Mouse (Mus musculus): ENCODE results near the gene Zfp687. TPM values are rescaled to one million over a fixed set of nuclear protein-coding genes. Genes with fewer than 3 reads are reported as not detected.

The Zfp687 gene
- total RNA-seq (2021) = 10 to 100 TPM; 10.9 to 11.5 TPM
- long read RNA-seq, experiment 1, partial matches to known transcripts = 2 of 3 reads
- long read RNA-seq, experiment 1, other reads (novel, unspliced or antisense) = 1 of 3 reads
- long read RNA-seq, experiment 2, partial matches to known transcripts = 3 of 6 reads
- long read RNA-seq, experiment 2, other reads (novel, unspliced or antisense) = 3 of 6 reads

DNA sequence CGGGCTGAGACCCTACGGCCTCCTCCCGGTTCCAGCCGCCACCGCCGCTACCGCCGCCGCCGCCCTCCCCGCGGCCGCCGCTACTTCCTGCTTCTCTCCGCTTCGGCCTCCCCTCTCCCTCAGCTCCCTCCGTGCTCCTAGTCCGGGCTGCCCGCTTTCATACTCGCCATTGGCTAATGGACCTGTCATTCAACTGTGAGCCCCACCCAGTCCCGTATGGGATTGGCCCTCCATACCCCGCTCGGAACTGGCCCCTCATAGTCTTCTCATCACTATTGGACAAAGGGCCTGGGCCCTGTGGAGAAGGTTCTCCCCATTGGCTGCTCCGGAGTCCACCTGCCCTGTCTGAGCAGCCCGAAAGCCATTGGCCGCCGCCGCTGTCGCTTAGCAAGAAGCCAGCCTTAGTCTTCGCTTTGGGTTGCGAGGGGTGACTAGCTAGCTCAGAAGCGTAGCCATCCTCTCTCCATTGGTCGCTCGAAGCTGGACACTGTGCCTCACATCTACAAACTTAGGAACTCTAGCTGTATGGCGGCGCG is at the start of gene Zfp687:
TSS of gene Zfp687 (minus strand) at position 112 of the 536 bp plus-strand sequence.
- no peak for TF ChIP-seq CTCF (IDR thresholded peaks at IDR 0.05)
- intact Hi-C loops (cut with DNase I) = no loop called here
- peak within 1 kb of the TSS; percentile 95 for H3K27ac ChIP-seq
- H3K4me3 ChIP-seq = peak within 1 kb of the TSS; percentile 74
- peak; percentile 99 for DNase-seq

DNA sequence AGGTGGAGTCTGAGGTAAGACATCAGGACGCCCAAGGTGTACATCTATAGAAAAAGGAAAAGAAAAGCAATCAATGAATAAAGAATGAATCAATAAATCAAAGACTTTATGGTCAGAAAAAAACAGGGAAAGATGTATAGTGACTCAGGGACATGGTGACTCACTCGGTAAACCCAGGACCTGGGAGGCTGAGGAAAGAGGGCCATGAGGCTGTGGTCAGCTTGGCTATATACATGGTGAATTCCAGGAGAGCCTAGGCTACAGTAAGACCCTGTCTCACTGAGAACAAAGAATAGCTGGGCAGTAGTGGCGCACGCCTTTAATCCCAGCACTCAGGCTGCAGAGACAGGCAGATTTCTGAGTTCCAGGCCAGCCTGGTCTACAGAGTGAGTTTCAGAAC is 48.5 kb upstream of the Zfp687 start:
- no peak for DNase-seq
- no peak overlapping the region for H3K27ac ChIP-seq
- H3K4me3 ChIP-seq = no peak overlapping the region
- no peak for TF ChIP-seq CTCF (IDR thresholded peaks at IDR 0.05)
- intact Hi-C loops (cut with DNase I) = no loop called here

DNA sequence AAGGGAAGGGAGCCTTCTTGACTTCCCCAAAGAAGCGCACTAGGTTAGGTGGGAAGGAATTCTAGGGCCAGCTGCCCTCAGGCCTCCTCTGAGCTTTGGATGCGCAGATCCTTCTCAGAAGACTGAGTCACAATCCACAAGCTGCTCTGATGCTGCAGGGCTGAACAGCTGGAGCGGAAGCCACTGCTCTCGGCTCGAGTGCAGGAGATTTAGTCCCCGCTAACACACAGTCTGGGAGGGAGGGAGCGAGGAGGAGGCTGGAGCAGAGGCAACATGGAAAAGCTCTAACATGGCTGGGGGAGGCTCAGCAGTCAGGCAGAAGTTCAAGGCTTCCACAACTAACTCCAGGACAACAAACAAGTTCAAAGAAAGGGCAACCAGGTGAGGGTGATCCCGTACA is 42.8 kb upstream of the Zfp687 start:
- no peak overlapping the region for H3K4me3 ChIP-seq
- no peak for DNase-seq
- intact Hi-C loops (cut with DNase I) = no loop called here
- H3K27ac ChIP-seq = no peak overlapping the region
- TF ChIP-seq CTCF (IDR thresholded peaks at IDR 0.05) = no peak

DNA sequence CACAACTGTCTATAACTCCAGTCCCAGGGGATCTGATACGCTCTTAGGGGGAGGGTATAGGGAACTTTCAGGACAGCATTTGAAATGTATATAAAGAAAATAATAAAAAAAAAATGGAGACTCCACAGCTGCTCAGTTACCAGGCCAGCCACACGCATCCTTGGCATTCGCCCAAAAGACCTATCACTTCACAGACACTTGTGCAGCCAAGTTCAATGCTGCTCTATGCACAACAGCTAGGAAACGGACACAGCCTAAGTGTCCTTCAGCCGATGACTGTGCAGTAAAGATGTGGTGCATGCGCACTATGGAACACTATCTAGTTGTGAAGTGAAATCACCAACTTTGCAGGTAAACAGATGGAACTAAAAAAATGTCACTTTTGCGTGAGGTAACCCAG is 41.0 kb upstream of the Zfp687 start:
- TF ChIP-seq CTCF (IDR thresholded peaks at IDR 0.05) = no peak
- intact Hi-C loops (cut with DNase I) = no loop called here
- no peak overlapping the region for H3K4me3 ChIP-seq
- H3K27ac ChIP-seq = no peak overlapping the region
- peak; percentile 33 for DNase-seq

DNA sequence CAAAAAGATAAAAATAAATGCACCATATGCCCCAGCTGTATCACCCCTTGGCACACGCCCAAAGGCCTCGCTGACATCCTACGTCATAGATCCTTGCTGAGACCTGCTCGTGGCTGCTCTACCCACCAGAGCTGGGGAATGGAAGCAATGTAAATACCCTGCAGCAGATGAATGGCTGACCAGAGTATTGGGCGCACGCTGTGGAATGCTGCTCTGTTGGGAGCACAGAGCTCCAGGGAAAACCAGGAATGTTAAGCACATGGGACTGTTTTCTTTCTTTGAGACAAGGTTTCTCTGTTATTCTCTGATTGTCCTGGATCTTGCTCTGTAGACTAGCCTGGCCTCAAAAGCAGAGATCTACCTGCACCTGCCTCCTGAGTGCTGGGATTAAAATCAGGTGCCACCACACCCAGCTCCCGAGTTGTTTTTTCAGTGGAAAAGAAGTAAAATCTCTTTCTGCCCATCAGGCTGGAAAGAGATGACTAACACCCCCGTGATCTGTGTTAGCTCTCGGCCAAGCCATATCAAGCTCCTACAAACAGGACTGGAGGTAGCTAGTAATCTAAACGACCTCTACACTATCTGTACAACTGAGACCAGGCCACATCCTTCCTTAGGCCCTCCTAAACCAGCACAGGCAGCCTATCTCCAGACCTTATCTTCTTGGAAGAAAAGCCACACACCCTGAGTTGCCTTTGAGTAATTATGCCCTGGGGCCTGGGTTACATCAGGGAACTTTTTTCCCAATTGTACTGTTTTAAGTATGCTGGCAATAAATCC is 39.4 kb upstream of the Zfp687 start:
- Histone ChIP-seq H3K4me3 (no peak overlapping the region), H3K27ac (peak overlapping the region; percentile 49)
- intact Hi-C loops (cut with DNase I) = loop anchor here (5.0 kb wide), 2 partner anchors 53 to 98 kb away; partner anchors contain the start of gene Pip5k1a
- DNase-seq = peak; percentile 38
- TF ChIP-seq CTCF (IDR thresholded peaks at IDR 0.05) = no peak

DNA sequence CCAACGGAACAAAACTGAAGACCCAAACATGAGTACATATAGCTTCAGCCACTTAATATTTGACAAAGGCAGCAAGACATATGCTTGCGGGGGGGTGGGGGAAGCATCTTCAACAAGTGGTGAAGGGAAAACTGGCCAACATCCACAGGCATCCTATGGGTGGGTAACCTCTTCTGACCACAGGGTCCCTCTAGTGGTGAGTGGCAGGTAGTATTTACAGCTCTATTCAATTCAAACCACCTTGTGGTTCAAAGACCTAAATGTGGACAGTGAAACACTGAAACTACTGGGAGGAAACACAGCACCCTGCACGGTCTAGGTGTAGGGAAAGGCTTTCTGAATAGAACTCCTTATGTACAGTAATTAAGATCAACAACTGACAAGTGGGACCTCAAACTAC is 38.5 kb upstream of the Zfp687 start:
- intact Hi-C loops (cut with DNase I) = loop anchor here (5.0 kb wide), 2 partner anchors 54 to 99 kb away; partner anchors contain the start of gene Pip5k1a
- peak; percentile 75 for TF ChIP-seq CTCF (IDR thresholded peaks at IDR 0.05)
- H3K27ac ChIP-seq = no peak overlapping the region
- DNase-seq = no peak
- no peak overlapping the region for H3K4me3 ChIP-seq

DNA sequence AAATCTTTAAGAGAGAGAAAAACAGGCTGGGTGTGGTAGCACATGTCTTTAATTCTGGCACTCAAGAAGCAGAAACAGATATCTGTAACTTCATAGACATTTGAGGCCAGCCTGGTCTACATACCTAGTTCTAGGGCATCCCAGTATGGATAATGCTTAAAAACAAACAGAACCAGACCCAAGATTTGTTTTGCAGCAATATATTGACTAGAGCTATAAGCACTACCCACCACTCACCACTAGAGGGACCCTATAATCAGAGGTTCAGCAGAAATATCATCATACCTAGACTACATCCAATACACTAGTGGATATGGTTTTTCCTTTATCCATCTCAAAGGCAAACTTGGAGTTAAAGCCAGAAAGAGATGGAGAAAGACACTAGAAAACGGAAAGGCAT is 37.7 kb upstream of the Zfp687 start:
- H3K27ac ChIP-seq = no peak overlapping the region
- no peak overlapping the region for H3K4me3 ChIP-seq
- DNase-seq = no peak
- intact Hi-C loops (cut with DNase I) = loop anchor here (5.0 kb wide), 2 partner anchors 54 to 99 kb away; partner anchors contain the start of gene Pip5k1a
- peak; percentile 83 for TF ChIP-seq CTCF (IDR thresholded peaks at IDR 0.05)

DNA sequence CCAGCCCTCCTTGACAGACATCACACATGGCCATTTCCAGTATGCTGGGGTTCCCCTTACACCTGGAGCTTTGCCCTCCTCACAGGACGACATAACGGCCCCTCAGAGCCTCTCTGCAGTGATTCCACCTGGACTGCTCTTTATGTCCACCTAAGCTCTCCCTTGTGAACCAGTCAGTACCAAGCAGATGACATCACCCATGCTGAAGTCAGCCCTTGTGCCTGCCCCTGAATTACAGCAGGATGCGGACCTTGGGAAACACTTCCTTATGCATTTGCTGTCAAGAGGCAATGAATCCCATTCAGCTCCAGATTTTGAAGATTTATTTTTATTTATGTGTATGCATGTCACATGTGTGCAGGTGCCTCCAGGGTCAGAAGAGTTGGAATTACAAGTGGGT is 32.7 kb upstream of the Zfp687 start:
- no peak overlapping the region for H3K27ac ChIP-seq
- intact Hi-C loops (cut with DNase I) = no loop called here

DNA sequence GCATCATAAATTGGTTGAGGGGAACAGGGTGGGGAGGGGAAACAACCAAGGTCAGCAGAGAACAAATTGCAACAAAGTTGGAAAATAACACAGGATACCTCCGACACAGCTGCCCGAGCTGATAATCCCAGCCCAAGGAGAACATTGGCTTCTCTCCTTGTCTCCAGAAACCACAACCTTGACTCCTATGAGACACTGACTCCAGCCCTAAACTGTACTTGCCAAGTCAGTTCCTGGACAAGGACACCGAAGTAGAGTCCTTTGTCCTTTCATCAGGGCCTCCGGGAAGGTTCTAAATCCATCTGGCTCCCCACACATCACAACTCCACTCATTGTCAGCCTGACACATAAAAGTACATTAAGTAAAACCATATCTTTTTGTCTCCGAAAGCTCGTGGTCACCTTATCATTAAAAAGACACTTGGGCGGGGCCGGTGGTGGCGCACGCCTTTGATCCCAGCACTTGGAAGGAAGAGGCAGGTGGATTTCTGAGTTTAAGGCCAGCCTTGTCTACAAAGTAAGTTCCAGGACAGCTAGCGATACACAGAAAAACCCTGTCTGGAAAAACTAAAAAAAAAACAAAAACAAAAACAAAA is 31.3 kb upstream of the Zfp687 start:
- intact Hi-C loops (cut with DNase I) = no loop called here
- no peak for TF ChIP-seq CTCF (IDR thresholded peaks at IDR 0.05)
- DNase-seq = no peak
- H3K4me3 ChIP-seq = no peak overlapping the region
- H3K27ac ChIP-seq = no peak overlapping the region

More for the DNA sequence above, 32.7 kb upstream of the Zfp687 start:
- H3K4me3 ChIP-seq = no peak overlapping the region
- DNase-seq = no peak
- TF ChIP-seq CTCF (IDR thresholded peaks at IDR 0.05) = no peak

DNA sequence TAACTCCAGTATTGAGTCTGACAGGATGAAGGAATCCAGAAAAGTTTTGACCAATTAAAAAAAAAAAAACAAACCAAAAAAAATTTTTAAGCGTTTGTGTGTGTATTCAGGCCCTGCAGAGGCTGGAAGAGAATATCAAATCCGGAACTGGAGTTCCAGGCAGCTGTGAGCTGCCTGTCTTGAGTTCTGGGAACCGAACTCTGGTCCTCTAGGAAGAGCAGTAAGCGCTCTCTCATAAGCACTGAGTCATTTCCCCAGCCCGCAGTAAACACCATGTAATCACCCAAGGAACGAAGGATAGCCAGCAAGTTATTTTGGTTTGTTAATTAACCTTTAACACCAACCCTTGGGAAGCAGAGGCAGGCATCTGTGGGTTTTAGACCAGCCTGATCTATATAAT is 28.0 kb upstream of the Zfp687 start:
- TF ChIP-seq CTCF (IDR thresholded peaks at IDR 0.05) = no peak
- DNase-seq = no peak
- Histone ChIP-seq H3K4me3 (no peak overlapping the region), H3K27ac (peak overlapping the region; percentile 92)
- intact Hi-C loops (cut with DNase I) = no loop called here

DNA sequence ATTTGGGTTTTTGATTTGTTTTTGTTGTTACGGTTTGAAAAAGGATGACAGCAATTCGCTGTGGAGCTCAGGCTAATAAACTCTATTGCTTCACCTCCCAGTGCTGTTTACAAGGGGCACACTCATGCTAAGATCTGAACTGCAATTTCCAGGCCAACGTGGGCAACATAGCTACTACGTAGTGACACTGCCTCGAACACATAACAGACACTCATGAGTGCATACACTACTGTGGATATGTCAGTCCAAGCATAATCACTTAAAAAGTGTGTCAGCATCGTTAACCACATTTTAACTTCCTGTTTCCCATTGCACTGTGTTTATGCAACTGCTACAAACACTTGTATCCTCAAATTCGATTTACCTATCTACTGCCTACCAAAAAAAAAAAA is 27.6 kb upstream of the Zfp687 start:
- no peak for TF ChIP-seq CTCF (IDR thresholded peaks at IDR 0.05)
- H3K27ac ChIP-seq = peak overlapping the region; percentile 92
- no peak for DNase-seq
- peak overlapping the region; percentile 98 for H3K4me3 ChIP-seq
- intact Hi-C loops (cut with DNase I) = no loop called here

DNA sequence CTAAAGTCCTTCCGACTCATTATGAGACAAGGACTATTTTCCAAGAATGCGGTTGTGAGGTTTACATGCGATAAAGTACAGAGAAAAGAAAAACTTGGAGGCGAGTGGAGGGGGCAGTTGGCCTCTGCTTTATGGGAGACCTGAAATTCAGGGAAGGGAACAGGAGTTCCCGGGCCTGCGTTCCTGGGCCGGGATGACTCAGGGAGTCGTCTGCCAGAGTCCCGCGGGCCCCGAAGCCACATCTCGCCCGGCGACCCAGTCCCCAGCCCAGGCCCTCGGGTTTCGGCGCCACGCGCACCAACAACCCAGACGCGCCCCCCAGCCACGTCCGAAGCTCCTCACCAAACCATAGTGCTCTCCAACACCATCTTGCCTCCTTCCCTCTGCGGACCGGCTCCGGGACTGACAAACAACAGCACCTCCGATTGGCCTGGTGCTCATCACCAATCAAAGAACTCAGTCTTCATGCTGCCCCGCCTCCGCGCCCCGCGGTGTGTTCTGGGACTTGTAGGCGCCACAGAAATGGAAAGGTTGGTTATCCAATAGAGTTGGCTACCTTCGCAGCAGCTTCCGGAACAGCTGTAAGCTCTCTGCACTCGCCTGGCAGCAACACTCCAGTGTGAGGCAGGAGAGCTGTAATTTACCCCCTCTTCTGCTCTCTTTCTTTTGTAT is 27.1 kb upstream of the Zfp687 start, which contains the start of gene Psmd4:
TSS of gene Psmd4 (minus strand) at position 449 of the 672 bp plus-strand sequence.
- no peak for TF ChIP-seq CTCF (IDR thresholded peaks at IDR 0.05)
- intact Hi-C loops (cut with DNase I) = no loop called here
- peak within 1 kb of the TSS; percentile 92 for H3K27ac ChIP-seq
- H3K4me3 ChIP-seq = peak within 1 kb of the TSS; percentile 98
- peak; percentile 98 for DNase-seq
